Mouse (Mus musculus) heart, postnatal 0 days (tissue): ENCODE results near the gene Cnnm3.

Experiments
- CTCF ChIP-seq: IDR thresholded peaks from 2 replicates; pipeline ENCODE4 v1.5.1; 2016; ENCODE audit warnings: antibody characterized with exemption, control low read depth, low read depth
- EP300 ChIP-seq: IDR thresholded peaks from 2 replicates; pipeline ENCODE4 v1.6.1; 2016; ENCODE audit warnings: antibody characterized with exemption, low read depth

- TF ChIP-seq CTCF (no peak), EP300 (no peak)
Measured at GRCm38 (mm10) chr1:36548771-36549170, 37.1 kb downstream of the Cnnm3 start.
